Comparison of ENCODE assay signal across 22 mouse cellular contexts in the genomic region with DNA sequence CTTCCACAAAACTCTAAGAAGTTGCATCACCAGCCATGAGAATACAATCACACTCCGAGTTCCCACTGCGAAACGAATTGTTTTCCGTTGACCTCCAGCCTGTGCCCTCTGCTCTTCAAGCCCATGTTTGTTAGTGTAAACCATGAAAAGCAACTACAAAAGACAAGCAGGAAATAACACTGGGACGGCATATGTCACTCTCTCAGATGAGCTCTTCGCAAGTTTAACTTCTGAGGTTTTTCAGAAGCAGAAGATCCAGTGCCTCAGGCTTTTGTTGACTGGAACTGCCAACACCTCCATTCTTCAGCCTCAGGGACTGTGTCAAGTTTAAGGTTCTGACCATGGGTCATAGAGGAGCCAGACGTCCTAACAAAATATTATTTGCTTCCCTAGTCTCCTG.
"Had no signal": no experiment of that assay in that cellular context is flagged by ENCODE, and none has a peak within 500 bp of the region (broad histone marks: within the 10 kb centered on the region; RNA-seq: fewer than 3 reads in every experiment).

No protein-coding gene starts in this region.

- ATAC-seq: intestine, embryonic 16.5 days; midbrain, embryonic 13.5 days; midbrain, embryonic 16.5 days had no signal

- H3K27me3 ChIP-seq: limb, embryonic 12.5 days; limb, embryonic 15.5 days; megakaryocyte, embryonic 14.5 days; midbrain, embryonic 13.5 days had no signal

- H3K4me1 ChIP-seq: limb, embryonic 12.5 days; limb, embryonic 15.5 days; megakaryocyte, embryonic 14.5 days had no signal

- H3K9ac ChIP-seq: limb, embryonic 12.5 days; limb, embryonic 15.5 days; liver, embryonic 14.5 days; liver, postnatal 0 days; midbrain, embryonic 13.5 days had no signal

- DNase-seq: kidney, adult 18-20 months; kidney, adult 9 months; kidney, postnatal 14 days; kidney, postnatal 4 days; left cerebral cortex, postnatal 4 days; liver, postnatal 0 days; right cerebral cortex, adult 18-20 months; right cerebral cortex, postnatal 14 days; right cerebral cortex, postnatal 4 days; thymus, adult 2 months; thymus, postnatal 14 days; thymus, postnatal 4 days had no signal

- H3K4me3 ChIP-seq: limb, embryonic 12.5 days; limb, embryonic 15.5 days; megakaryocyte, embryonic 14.5 days; midbrain, embryonic 10.5 days; midbrain, embryonic 13.5 days had no signal

- H3K4me2 ChIP-seq: limb, embryonic 12.5 days; limb, embryonic 15.5 days; liver, embryonic 11.5 days; midbrain, embryonic 13.5 days had no signal

- H3K36me3 ChIP-seq: limb, embryonic 12.5 days; limb, embryonic 15.5 days; midbrain, embryonic 10.5 days; midbrain, embryonic 13.5 days had no signal

- H3K9me3 ChIP-seq: limb, embryonic 12.5 days; limb, embryonic 15.5 days; megakaryocyte, embryonic 14.5 days; midbrain, embryonic 10.5 days; midbrain, embryonic 13.5 days had no signal

- H3K27ac ChIP-seq: limb, embryonic 12.5 days; limb, embryonic 15.5 days; liver, embryonic 14.5 days; midbrain, embryonic 10.5 days; midbrain, embryonic 13.5 days; stomach, postnatal 0 days had no signal
